Mouse (Mus musculus) stomach, embryonic 15.5 days (tissue): ENCODE results near the gene Prrc2a. TPM values are rescaled to one million over a fixed set of nuclear protein-coding genes. Genes with fewer than 3 reads are reported as not detected.
"Not testable (repeated sequence)": the region's sequence is repeated elsewhere in the genome, so short reads cannot be mapped to it uniquely, and the experiment has no call there.

Source experiments
- ATAC-seq: fragments of 200-750 bp; cut with Nextera tagmentation; 2 replicates; pipeline ENCODE4 v1.8.0; 2017; ENCODE audit warnings: low read depth, moderate number of reproducible peaks, moderate TSS enrichment; ENCODE audit not compliant: insufficient read depth, low FRiP score
- H3K27ac ChIP-seq: fragments of 300-500 bp; sonication (generic); 2 replicates; pipeline ENCODE4 v1.5.1; 2015; ENCODE audit warnings: mild to moderate bottlenecking, inconsistent platforms
- H3K27me3 ChIP-seq: fragments of 300-500 bp; sonication (generic); replicated peaks from 2 replicates; pipeline ENCODE4 v1.6.1; 2015; ENCODE audit warnings: inconsistent platforms
- H3K36me3 ChIP-seq: fragments of 300-500 bp; sonication (generic); 2 replicates; pipeline ENCODE4 v1.6.1; 2015; ENCODE audit warnings: inconsistent platforms
- H3K4me1 ChIP-seq: fragments of 300-500 bp; sonication (generic); 2 replicates; pipeline ENCODE4 v1.6.1; 2015; ENCODE audit warnings: inconsistent platforms
- H3K4me2 ChIP-seq: fragments of 300-500 bp; sonication (generic); 2 replicates; pipeline ENCODE4 v1.6.1; 2015; ENCODE audit warnings: mild to moderate bottlenecking, inconsistent platforms
- H3K4me3 ChIP-seq: fragments of 300-500 bp; sonication (generic); replicated peaks from 2 replicates; pipeline ENCODE4 v1.5.1; 2015; ENCODE audit warnings: inconsistent platforms
- H3K9ac ChIP-seq: fragments of 300-500 bp; sonication (generic); 2 replicates; pipeline ENCODE4 v1.6.1; 2015; ENCODE audit warnings: inconsistent platforms
- H3K9me3 ChIP-seq: fragments of 300-500 bp; sonication (generic); 2 replicates; pipeline ENCODE4 v1.6.1; 2016; ENCODE audit warnings: inconsistent platforms
- WGBS: fragments of 180-500 bp; shearing (Covaris S2); methylation state at CpG from one replicate; pipeline ENCODE4 v1.1.7; 2015; 5-methylcytosine and 5-hydroxymethylcytosine counted together
- polyA plus RNA-seq: library from polyadenylated mRNA; unstranded; fragments of >200 nt; fragmentation: Nextera tagmentation; extraction: Ambion mirVana; gene quantifications from 2 replicates; pipeline ENCODE4 v1.2.1, GENCODE M21; 2015

Gene Prrc2a
- polyA plus RNA-seq, 1 experiment from 2014 or later: 148 TPM

- H3K4me1 ChIP-seq: peaks cover 33% of the 10 kb centered on the region
- H3K9me3 ChIP-seq: no peaks in the 10 kb centered on the region
- no peak for ATAC-seq
- 90% methylated on average over 1 of the region's 1 CpGs for WGBS
- H3K27me3 ChIP-seq: no peaks in the 10 kb centered on the region
- peak overlapping the region; percentile 67; the same call in 1 of the 2 replicates for H3K4me2 ChIP-seq
- H3K9ac ChIP-seq: no peak overlapping the region
- no peak overlapping the region for H3K4me3 ChIP-seq
- peak overlapping the region; percentile 88; the same call in 1 of the 2 replicates for H3K27ac ChIP-seq
- peaks cover 2% of the 10 kb centered on the region for H3K36me3 ChIP-seq
These were observed 39.6 kb downstream of the Prrc2a start for GRCm38 (mm10) chr17:35125081-35125480.

GRCm38 (mm10) chr17:35124261-35124896 lies 40.3 kb downstream of the Prrc2a start:
- H3K27me3 ChIP-seq, H3K36me3 ChIP-seq, H3K4me3 ChIP-seq, H3K9me3 ChIP-seq, H3K27ac ChIP-seq, H3K4me2 ChIP-seq, H3K9ac ChIP-seq, ATAC-seq: not testable (repeated sequence)
- WGBS: 88% methylated on average over 12 of the region's 12 CpGs
- H3K4me1 ChIP-seq: peaks cover 38% of the 10 kb centered on the region

- H3K27me3 ChIP-seq, H3K4me2 ChIP-seq, ATAC-seq, H3K9me3 ChIP-seq, H3K4me3 ChIP-seq, H3K9ac ChIP-seq, H3K36me3 ChIP-seq, H3K27ac ChIP-seq: not testable (repeated sequence)
- 90% methylated on average over 9 of the region's 9 CpGs for WGBS
- H3K4me1 ChIP-seq: peaks cover 38% of the 10 kb centered on the region
These were observed 41.4 kb downstream of the Prrc2a start for GRCm38 (mm10) chr17:35123287-35123686.

- peak within 1 kb of the TSS; percentile 91 for H3K27ac ChIP-seq
- H3K27me3 ChIP-seq: no peaks in the 10 kb centered on the region
- under 1% methylated on average over 19 of the region's 19 CpGs for WGBS
- H3K36me3 ChIP-seq: peaks cover 19% of the 10 kb centered on the region
- peak within 1 kb of the TSS; percentile 88 for H3K9ac ChIP-seq
- H3K9me3 ChIP-seq: no peaks in the 10 kb centered on the region
- peak within 1 kb of the TSS; percentile 82 for H3K4me3 ChIP-seq
- H3K4me1 ChIP-seq: peaks cover 28% of the 10 kb centered on the region
- H3K4me2 ChIP-seq: peak within 1 kb of the TSS; percentile 91
- no peak for ATAC-seq
These were observed 42.8 kb downstream of the Prrc2a start, which contains the start of gene Csnk2b for GRCm38 (mm10) chr17:35121871-35122303. Gene Csnk2b (minus strand): TSS chr17:35122053.

- Histone ChIP-seq H3K9me3 (no peaks in the 10 kb centered on the region), H3K4me2 (peak within 1 kb of the TSS; percentile 91), H3K4me3 (peak within 1 kb of the TSS; percentile 82), H3K9ac (peak within 1 kb of the TSS; percentile 88), H3K4me1 (peaks cover 24% of the 10 kb centered on the region), H3K27ac (peak within 1 kb of the TSS; percentile 91), H3K27me3 (no peaks in the 10 kb centered on the region), H3K36me3 (peaks cover 19% of the 10 kb centered on the region)
- ATAC-seq: peak; percentile 96
- under 1% methylated on average over 50 of the region's 50 CpGs for WGBS
These were observed 43.4 kb downstream of the Prrc2a start, which contains the start of gene Gpank1 for GRCm38 (mm10) chr17:35121143-35121799. Gene Gpank1 (plus strand): TSS chr17:35121455.

GRCm38 (mm10) chr17:35120745-35121142 lies 44.0 kb downstream of the Prrc2a start:
- peaks cover 24% of the 10 kb centered on the region for H3K4me1 ChIP-seq
- peaks cover 22% of the 10 kb centered on the region for H3K36me3 ChIP-seq
- ATAC-seq: peak; percentile 0; the same call in 1 of the 2 replicates
- H3K4me2 ChIP-seq: peak overlapping the region; percentile 87
- peak overlapping the region; percentile 82 for H3K4me3 ChIP-seq
- H3K27ac ChIP-seq: peak overlapping the region; percentile 80
- WGBS: under 1% methylated on average over 33 of the region's 33 CpGs
- H3K9me3 ChIP-seq: no peaks in the 10 kb centered on the region
- no peaks in the 10 kb centered on the region for H3K27me3 ChIP-seq
- H3K9ac ChIP-seq: peak overlapping the region; percentile 88

- no peak within 1 kb of the TSS for H3K9ac ChIP-seq
- no peak within 1 kb of the TSS for H3K4me2 ChIP-seq
- H3K9me3 ChIP-seq: no peaks in the 10 kb centered on the region
- H3K27me3 ChIP-seq: no peaks in the 10 kb centered on the region
- no peak for ATAC-seq
- H3K4me3 ChIP-seq: no peak within 1 kb of the TSS
- 83% methylated on average over 8 of the region's 8 CpGs for WGBS
- H3K27ac ChIP-seq: no peak within 1 kb of the TSS
- peaks cover 8% of the 10 kb centered on the region for H3K4me1 ChIP-seq
- H3K36me3 ChIP-seq: peaks cover 26% of the 10 kb centered on the region
These were observed 49.4 kb downstream of the Prrc2a start, which contains the start of gene Ly6g5b for GRCm38 (mm10) chr17:35115046-35116019. Gene Ly6g5b (minus strand): TSS chr17:35115428.

GRCm38 (mm10) chr17:35111774-35112173 lies 52.9 kb downstream of the Prrc2a start:
- Histone ChIP-seq H3K4me1 (no peaks in the 10 kb centered on the region), H3K9ac (no peak overlapping the region), H3K4me3 (no peak overlapping the region), H3K9me3 (no peaks in the 10 kb centered on the region), H3K27ac (no peak overlapping the region), H3K36me3 (peaks cover 7% of the 10 kb centered on the region; the same call in 1 of the 2 replicates), H3K4me2 (no peak overlapping the region), H3K27me3 (no peaks in the 10 kb centered on the region)
- WGBS: 72% methylated on average over 9 of the region's 9 CpGs
- ATAC-seq: no peak

GRCm38 (mm10) chr17:35108097-35108496 lies 56.6 kb downstream of the Prrc2a start, which contains the start of gene Ly6g5c:
Gene Ly6g5c (plus strand): TSS chr17:35108279.
- no peak within 1 kb of the TSS for H3K27ac ChIP-seq
- no peak within 1 kb of the TSS for H3K9ac ChIP-seq
- WGBS: 75% methylated on average over 6 of the region's 6 CpGs
- H3K4me3 ChIP-seq: no peak within 1 kb of the TSS
- ATAC-seq: no peak
- H3K27me3 ChIP-seq: no peaks in the 10 kb centered on the region
- H3K9me3 ChIP-seq: no peaks in the 10 kb centered on the region
- peaks cover 3% of the 10 kb centered on the region; the same call in 1 of the 2 replicates for H3K4me1 ChIP-seq
- 0 out of 2 replicates have a peak, but pooled peaks cover 2% of the 10 kb centered on the region for H3K36me3 ChIP-seq
- H3K4me2 ChIP-seq: no peak within 1 kb of the TSS

GRCm38 (mm10) chr17:35106522-35106921 lies 58.2 kb downstream of the Prrc2a start:
- Histone ChIP-seq H3K4me1 (peaks cover 3% of the 10 kb centered on the region; the same call in 1 of the 2 replicates), H3K36me3 (peaks cover 13% of the 10 kb centered on the region), H3K27me3 (no peaks in the 10 kb centered on the region), H3K4me3 (no peak overlapping the region), H3K27ac (no peak overlapping the region), H3K4me2 (no peak overlapping the region), H3K9ac (no peak overlapping the region), H3K9me3 (no peaks in the 10 kb centered on the region)
- whole genome bisulfite sequencing: 64% methylated on average over 3 of the region's 3 CpGs
- ATAC-seq: no peak

- no peak overlapping the region for H3K27ac ChIP-seq
- no peak for ATAC-seq
- H3K27me3 ChIP-seq: no peaks in the 10 kb centered on the region
- peaks cover 19% of the 10 kb centered on the region for H3K36me3 ChIP-seq
- no peaks in the 10 kb centered on the region for H3K9me3 ChIP-seq
- H3K9ac ChIP-seq: no peak overlapping the region
- H3K4me1 ChIP-seq: peaks cover 3% of the 10 kb centered on the region; the same call in 1 of the 2 replicates
- WGBS: 26% methylated on average over 13 of the region's 13 CpGs
- 0 out of 2 replicates have a peak overlapping the region, but pooled peaks have one; percentile 21 for H3K4me2 ChIP-seq
- H3K4me3 ChIP-seq: no peak overlapping the region
These were observed 58.8 kb downstream of the Prrc2a start for GRCm38 (mm10) chr17:35105740-35106389.
